Mouse (Mus musculus): ENCODE measurements at regions not wholly inside any gene's neighbourhood (a gene's known extent, or its start where the extent isn't known, plus 50 kb on each side); places are given as distances from the start of the nearest gene placed in this dataset.

- no peaks in the 10 kb centered on the region for H3K4me1 ChIP-seq (replicated peaks; ENCODE audit: control insufficient read depth, insufficient read depth, low read length)
- H3K4me3 ChIP-seq (ENCODE audit: control insufficient read depth, insufficient read depth, low read length): no peak overlapping the region
- no peaks in the 10 kb centered on the region for H3K36me3 ChIP-seq (ENCODE audit: control insufficient read depth, insufficient read depth, low read length)
- DNase-seq: no peak
- H3K27ac ChIP-seq (ENCODE audit: control insufficient read depth, insufficient read depth, low read length): no peak overlapping the region
- no peaks in the 10 kb centered on the region for H3K27me3 ChIP-seq (ENCODE audit: control insufficient read depth, insufficient read depth, low read length)
- TF ChIP-seq CTCF (IDR thresholded peaks at IDR 0.05; ENCODE audit: borderline replicate concordance, control insufficient read depth, extremely low read depth, insufficient read depth, low read length, poor library complexity) (no peak), POLR2A (IDR thresholded peaks at IDR 0.05; ENCODE audit: control insufficient read depth, extremely low read depth, insufficient read depth, low read length, poor library complexity) (no peak)
- 87% methylated on average over 8 of the region's 8 CpGs for WGBS
Observed at GRCm38 (mm10) chr5:74767993-74768392, 65.3 kb upstream of the Lnx1 start.

GRCm38 (mm10) chr5:74766211-74766610 is 63.5 kb upstream of the Lnx1 start:
- TF ChIP-seq CTCF (IDR thresholded peaks at IDR 0.05; ENCODE audit: borderline replicate concordance, control insufficient read depth, extremely low read depth, insufficient read depth, low read length, poor library complexity): no peak
- TF ChIP-seq POLR2A (IDR thresholded peaks at IDR 0.05; ENCODE audit: control insufficient read depth, extremely low read depth, insufficient read depth, low read length, poor library complexity): no peak
- no peak overlapping the region for H3K4me3 ChIP-seq (ENCODE audit: control insufficient read depth, insufficient read depth, low read length)
- WGBS: 87% methylated on average over 8 of the region's 8 CpGs
- H3K4me1 ChIP-seq (replicated peaks; ENCODE audit: control insufficient read depth, insufficient read depth, low read length): no peaks in the 10 kb centered on the region
- no peaks in the 10 kb centered on the region for H3K36me3 ChIP-seq (ENCODE audit: control insufficient read depth, insufficient read depth, low read length)
- DNase-seq: no peak
- H3K27me3 ChIP-seq (ENCODE audit: control insufficient read depth, insufficient read depth, low read length): no peaks in the 10 kb centered on the region
- H3K27ac ChIP-seq (ENCODE audit: control insufficient read depth, insufficient read depth, low read length): no peak overlapping the region

GRCm38 (mm10) chr5:74765061-74765767 is 62.5 kb upstream of the Lnx1 start:
- Histone ChIP-seq H3K27ac (ENCODE audit: control insufficient read depth, insufficient read depth, low read length) (no peak overlapping the region), H3K27me3 (ENCODE audit: control insufficient read depth, insufficient read depth, low read length) (no peaks in the 10 kb centered on the region), H3K4me3 (ENCODE audit: control insufficient read depth, insufficient read depth, low read length) (no peak overlapping the region), H3K36me3 (ENCODE audit: control insufficient read depth, insufficient read depth, low read length) (no peaks in the 10 kb centered on the region), H3K4me1 (replicated peaks; ENCODE audit: control insufficient read depth, insufficient read depth, low read length) (no peaks in the 10 kb centered on the region)
- DNase-seq: no peak
- 92% methylated on average over 9 of the region's 9 CpGs for WGBS
- TF ChIP-seq POLR2A (IDR thresholded peaks at IDR 0.05; ENCODE audit: control insufficient read depth, extremely low read depth, insufficient read depth, low read length, poor library complexity): no peak
- TF ChIP-seq CTCF (IDR thresholded peaks at IDR 0.05; ENCODE audit: borderline replicate concordance, control insufficient read depth, extremely low read depth, insufficient read depth, low read length, poor library complexity): no peak

GRCm38 (mm10) chr5:74757557-74757956 is 54.8 kb upstream of the Lnx1 start:
- H3K4me1 ChIP-seq (replicated peaks; ENCODE audit: control insufficient read depth, insufficient read depth, low read length): no peaks in the 10 kb centered on the region
- H3K4me3 ChIP-seq (ENCODE audit: control insufficient read depth, insufficient read depth, low read length): no peak overlapping the region
- no peak overlapping the region for H3K27ac ChIP-seq (ENCODE audit: control insufficient read depth, insufficient read depth, low read length)
- WGBS: 95% methylated on average over 5 of the region's 5 CpGs
- H3K36me3 ChIP-seq (ENCODE audit: control insufficient read depth, insufficient read depth, low read length): no peaks in the 10 kb centered on the region
- TF ChIP-seq POLR2A (IDR thresholded peaks at IDR 0.05; ENCODE audit: control insufficient read depth, extremely low read depth, insufficient read depth, low read length, poor library complexity) (no peak), CTCF (IDR thresholded peaks at IDR 0.05; ENCODE audit: borderline replicate concordance, control insufficient read depth, extremely low read depth, insufficient read depth, low read length, poor library complexity) (no peak)
- DNase-seq: no peak
- H3K27me3 ChIP-seq (ENCODE audit: control insufficient read depth, insufficient read depth, low read length): no peaks in the 10 kb centered on the region

- 95% methylated on average over 3 of the region's 3 CpGs for WGBS
- DNase-seq: no peak
- Histone ChIP-seq H3K4me3 (ENCODE audit: control insufficient read depth, insufficient read depth, low read length) (no peak overlapping the region), H3K36me3 (ENCODE audit: control insufficient read depth, insufficient read depth, low read length) (no peaks in the 10 kb centered on the region), H3K27me3 (ENCODE audit: control insufficient read depth, insufficient read depth, low read length) (no peaks in the 10 kb centered on the region), H3K4me1 (replicated peaks; ENCODE audit: control insufficient read depth, insufficient read depth, low read length) (no peaks in the 10 kb centered on the region), H3K27ac (ENCODE audit: control insufficient read depth, insufficient read depth, low read length) (no peak overlapping the region)
- TF ChIP-seq POLR2A (IDR thresholded peaks at IDR 0.05; ENCODE audit: control insufficient read depth, extremely low read depth, insufficient read depth, low read length, poor library complexity) (no peak), CTCF (IDR thresholded peaks at IDR 0.05; ENCODE audit: borderline replicate concordance, control insufficient read depth, extremely low read depth, insufficient read depth, low read length, poor library complexity) (no peak)
Observed at GRCm38 (mm10) chr5:74752961-74753360, 50.2 kb upstream of the Lnx1 start.

All from thymus, adult 2 months (tissue).